Mouse (Mus musculus) embryonic facial prominence, embryonic 15.5 days (tissue): ENCODE measurements around the gene Ptprf. TPM values are rescaled to one million over a fixed set of nuclear protein-coding genes. Genes with fewer than 3 reads are reported as not detected.

ENCODE experiments used
- ATAC-seq: fragments of 200-750 bp; cut with Nextera tagmentation; 2 replicates; pipeline ENCODE4 v1.8.0; 2017; ENCODE audit warnings: low read depth, moderate TSS enrichment; ENCODE audit not compliant: insufficient number of reproducible peaks, low FRiP score, low TSS enrichment
- H3K27ac ChIP-seq: fragments of 300-500 bp; sonication (generic); replicated peaks from 2 replicates; pipeline ENCODE4 v1.5.1; 2015; ENCODE audit warnings: mild to moderate bottlenecking, inconsistent platforms
- H3K27me3 ChIP-seq: fragments of 300-500 bp; sonication (generic); 2 replicates; pipeline ENCODE4 v1.6.1; 2015; ENCODE audit warnings: inconsistent platforms
- H3K36me3 ChIP-seq: fragments of 300-500 bp; sonication (generic); 2 replicates; pipeline ENCODE4 v1.6.1; 2015; ENCODE audit warnings: mild to moderate bottlenecking, inconsistent platforms
- H3K4me1 ChIP-seq: fragments of 300-500 bp; sonication (generic); 2 replicates; pipeline ENCODE4 v1.6.1; 2015; ENCODE audit warnings: inconsistent platforms
- H3K4me2 ChIP-seq: fragments of 300-500 bp; sonication (generic); replicated peaks from 2 replicates; pipeline ENCODE4 v1.6.1; 2015; ENCODE audit warnings: mild to moderate bottlenecking, inconsistent platforms
- H3K4me3 ChIP-seq: fragments of 300-500 bp; sonication (generic); replicated peaks from 2 replicates; pipeline ENCODE4 v1.5.1; 2015; ENCODE audit warnings: mild to moderate bottlenecking, inconsistent platforms
- H3K9ac ChIP-seq: fragments of 300-500 bp; sonication (generic); 2 replicates; pipeline ENCODE4 v1.6.1; 2015; ENCODE audit warnings: inconsistent platforms
- H3K9me3 ChIP-seq: fragments of 300-500 bp; sonication (generic); replicated peaks from 2 replicates; pipeline ENCODE4 v1.6.1; 2016; ENCODE audit warnings: inconsistent platforms
- WGBS: fragments of 180-500 bp; shearing (Covaris S2); methylation state at CpG from one replicate; pipeline ENCODE4 v1.1.7; 2015; 5-methylcytosine and 5-hydroxymethylcytosine counted together
- polyA plus RNA-seq: library from polyadenylated mRNA; unstranded; fragments of >200 nt; fragmentation: Nextera tagmentation; extraction: Ambion mirVana; gene quantifications from 2 replicates; pipeline ENCODE4 v1.2.1, GENCODE M21; 2015

Gene Ptprf
- polyA plus RNA-seq, 1 experiment from 2014 or later, result 89.3 TPM

DNA sequence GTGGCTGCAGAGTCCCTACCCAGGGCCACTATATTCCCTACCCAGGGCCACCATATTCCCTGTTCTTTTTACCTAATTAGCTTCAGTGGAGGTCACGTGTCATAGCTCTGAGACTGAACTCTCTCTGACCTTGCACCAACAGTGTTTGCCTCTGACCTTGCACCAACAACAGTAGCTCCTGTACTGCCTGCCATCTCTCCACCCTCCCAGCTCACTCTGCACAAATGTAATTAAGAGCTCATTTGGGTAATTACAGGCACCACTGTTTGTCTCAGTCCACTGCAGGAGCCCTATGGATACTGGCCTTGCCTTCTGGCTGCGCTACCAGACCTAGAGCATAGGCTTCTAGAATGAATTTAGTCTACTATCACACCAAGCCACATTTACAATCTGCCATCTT lies 57.3 kb downstream of the Ptprf start:
- Histone ChIP-seq H3K4me2 (no peak overlapping the region), H3K4me3 (no peak overlapping the region), H3K27ac (no peak overlapping the region), H3K36me3 (peaks cover 90% of the 10 kb centered on the region), H3K9me3 (no peaks in the 10 kb centered on the region), H3K4me1 (peaks cover 16% of the 10 kb centered on the region), H3K9ac (no peak overlapping the region), H3K27me3 (no peaks in the 10 kb centered on the region)
- ATAC-seq, result no peak
- 77% methylated on average over 2 of the region's 2 CpGs for WGBS

GRCm38 (mm10) chr4:118231861-118232260 lies 59.3 kb downstream of the Ptprf start:
- Histone ChIP-seq H3K36me3 (peaks cover 93% of the 10 kb centered on the region), H3K27ac (no peak overlapping the region), H3K9ac (no peak overlapping the region), H3K4me2 (no peak overlapping the region), H3K4me1 (peaks cover 16% of the 10 kb centered on the region), H3K9me3 (no peaks in the 10 kb centered on the region), H3K4me3 (no peak overlapping the region), H3K27me3 (no peaks in the 10 kb centered on the region)
- 76% methylated on average over 6 of the region's 6 CpGs for WGBS
- no peak for ATAC-seq

DNA sequence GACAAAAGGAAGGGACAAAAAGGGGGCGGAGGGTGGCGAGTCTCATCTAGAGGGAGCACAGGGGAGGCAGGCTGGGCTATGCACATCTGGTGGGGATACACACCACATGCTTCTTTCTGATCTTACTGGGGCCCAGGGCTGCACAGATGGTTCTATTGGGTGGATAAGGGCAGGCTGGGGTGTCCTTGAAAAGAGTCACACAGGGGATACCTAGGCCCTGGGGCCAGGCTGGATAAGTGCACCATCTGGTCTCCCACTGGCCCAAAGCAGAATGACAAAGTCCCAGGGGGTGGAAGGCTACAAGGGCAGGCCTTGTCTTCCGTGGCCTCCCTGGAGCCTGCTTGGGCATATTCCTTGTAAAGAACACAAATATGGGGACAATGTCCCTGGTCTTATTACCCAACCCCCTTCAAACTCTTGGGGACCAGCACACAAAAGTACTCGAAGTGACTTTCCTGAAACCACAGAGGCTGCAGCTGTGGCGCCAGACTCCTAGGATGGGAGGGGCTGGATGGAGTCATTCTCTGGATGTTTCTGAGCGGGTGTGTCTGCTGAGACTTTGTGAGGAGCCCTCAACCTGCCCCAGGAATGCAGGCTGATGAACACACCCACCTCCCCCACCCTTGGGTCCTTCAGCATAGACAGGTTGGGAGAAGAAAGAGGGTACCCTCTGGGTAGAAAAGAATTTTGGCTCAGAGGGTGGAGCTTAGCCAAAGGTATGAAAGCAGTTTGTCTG lies 62.0 kb downstream of the Ptprf start:
- peaks cover 94% of the 10 kb centered on the region for H3K36me3 ChIP-seq
- 29% methylated on average over 6 of the region's 6 CpGs for WGBS
- H3K27ac ChIP-seq, result peak overlapping the region; percentile 72
- H3K9me3 ChIP-seq, result no peaks in the 10 kb centered on the region
- H3K4me2 ChIP-seq, result no peak overlapping the region
- no peak overlapping the region for H3K4me3 ChIP-seq
- peak; percentile 26; the same call in 1 of the 2 replicates for ATAC-seq
- H3K4me1 ChIP-seq, result peaks cover 16% of the 10 kb centered on the region
- no peak overlapping the region for H3K9ac ChIP-seq
- no peaks in the 10 kb centered on the region for H3K27me3 ChIP-seq

DNA sequence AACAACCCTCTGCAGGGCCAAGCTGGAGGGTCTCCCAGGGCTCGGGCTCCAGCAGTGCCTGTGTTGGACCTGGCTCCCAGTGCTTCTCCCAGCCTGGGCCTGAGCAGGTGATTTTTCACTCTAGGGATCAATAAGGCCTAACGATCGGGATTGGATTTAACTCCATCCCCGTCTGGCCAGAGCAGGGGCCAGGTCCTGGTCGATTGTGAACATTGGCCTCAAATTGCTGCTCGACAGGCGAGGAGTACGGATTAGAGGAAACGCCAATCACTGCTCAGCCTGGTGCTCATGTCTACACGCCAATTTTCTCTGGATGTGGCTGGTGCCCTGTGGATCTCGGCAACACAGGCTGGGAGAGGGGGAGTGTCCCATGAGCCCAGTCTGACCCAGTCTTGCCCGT lies 63.8 kb downstream of the Ptprf start:
- H3K27ac ChIP-seq, result no peak overlapping the region
- peaks cover 16% of the 10 kb centered on the region for H3K4me1 ChIP-seq
- no peaks in the 10 kb centered on the region for H3K27me3 ChIP-seq
- H3K4me2 ChIP-seq, result no peak overlapping the region
- H3K4me3 ChIP-seq, result no peak overlapping the region
- H3K36me3 ChIP-seq, result peaks cover 97% of the 10 kb centered on the region
- WGBS, result 78% methylated on average over 12 of the region's 12 CpGs
- no peak overlapping the region for H3K9ac ChIP-seq
- no peak for ATAC-seq
- no peaks in the 10 kb centered on the region for H3K9me3 ChIP-seq

- Histone ChIP-seq H3K9ac (no peak overlapping the region), H3K36me3 (peaks cover 99% of the 10 kb centered on the region), H3K9me3 (no peaks in the 10 kb centered on the region), H3K27me3 (no peaks in the 10 kb centered on the region), H3K4me3 (no peak overlapping the region), H3K4me2 (no peak overlapping the region), H3K4me1 (peaks cover 6% of the 10 kb centered on the region; the same call in 1 of the 2 replicates), H3K27ac (no peak overlapping the region)
- 70% methylated on average over 7 of the region's 7 CpGs for WGBS
- no peak for ATAC-seq
Measured at GRCm38 (mm10) chr4:118221261-118221660, 69.9 kb downstream of the Ptprf start.

DNA sequence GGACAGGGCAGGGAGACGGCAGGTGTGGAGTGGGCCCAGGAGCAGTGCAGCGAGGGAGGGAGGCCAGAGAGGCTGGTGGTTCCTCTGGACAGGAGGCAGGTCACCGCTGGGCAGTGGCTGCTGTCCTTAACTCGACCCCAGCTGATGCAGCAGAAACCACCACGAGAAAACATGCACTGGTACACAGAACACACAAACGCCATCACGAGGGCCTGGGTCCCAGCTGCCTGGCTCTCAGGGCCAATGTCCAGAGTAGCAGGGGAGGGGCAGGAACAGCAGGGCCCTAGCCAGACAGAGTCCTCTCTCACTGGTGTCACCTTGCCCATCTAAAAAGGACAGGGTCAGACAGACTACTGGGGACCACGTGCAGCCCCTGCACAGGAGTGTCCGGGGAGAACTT lies 70.4 kb downstream of the Ptprf start:
- no peak overlapping the region for H3K27ac ChIP-seq
- H3K36me3 ChIP-seq, result peaks cover 99% of the 10 kb centered on the region
- 80% methylated on average over 9 of the region's 9 CpGs for WGBS
- ATAC-seq, result no peak
- H3K4me2 ChIP-seq, result no peak overlapping the region
- peaks cover 6% of the 10 kb centered on the region; the same call in 1 of the 2 replicates for H3K4me1 ChIP-seq
- H3K9ac ChIP-seq, result no peak overlapping the region
- no peaks in the 10 kb centered on the region for H3K9me3 ChIP-seq
- no peaks in the 10 kb centered on the region for H3K27me3 ChIP-seq
- H3K4me3 ChIP-seq, result no peak overlapping the region

DNA sequence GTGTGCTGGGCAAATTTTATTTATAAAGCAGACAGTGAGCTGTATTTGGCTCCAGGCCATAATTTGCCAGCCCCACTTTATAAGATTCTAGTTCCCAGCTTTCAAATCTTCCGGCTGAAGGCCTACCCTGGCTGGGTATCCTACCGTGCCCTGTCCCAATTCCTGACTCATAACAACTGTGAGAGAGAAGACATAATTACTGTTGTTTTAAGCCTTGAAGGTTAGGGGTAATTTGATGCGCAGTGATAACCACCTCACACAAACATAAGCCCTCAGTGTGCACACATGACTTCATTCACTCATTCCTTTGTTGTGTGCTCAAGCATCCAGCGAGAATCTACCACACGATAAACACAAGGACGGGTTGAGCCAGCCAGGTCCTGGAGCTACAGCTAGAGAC lies 71.7 kb downstream of the Ptprf start:
- H3K4me2 ChIP-seq, result no peak overlapping the region
- no peaks in the 10 kb centered on the region for H3K9me3 ChIP-seq
- ATAC-seq, result no peak
- peaks cover 99% of the 10 kb centered on the region for H3K36me3 ChIP-seq
- no peak overlapping the region for H3K4me3 ChIP-seq
- peaks cover 6% of the 10 kb centered on the region; the same call in 1 of the 2 replicates for H3K4me1 ChIP-seq
- no peak overlapping the region for H3K9ac ChIP-seq
- no peaks in the 10 kb centered on the region for H3K27me3 ChIP-seq
- H3K27ac ChIP-seq, result no peak overlapping the region
- 80% methylated on average over 6 of the region's 6 CpGs for WGBS

GRCm38 (mm10) chr4:118218521-118218920 lies 72.7 kb downstream of the Ptprf start:
- Histone ChIP-seq H3K4me3 (no peak overlapping the region), H3K27me3 (no peaks in the 10 kb centered on the region), H3K27ac (no peak overlapping the region), H3K9me3 (no peaks in the 10 kb centered on the region), H3K9ac (no peak overlapping the region), H3K4me2 (no peak overlapping the region), H3K4me1 (peaks cover 6% of the 10 kb centered on the region; the same call in 1 of the 2 replicates), H3K36me3 (peaks cover 99% of the 10 kb centered on the region)
- ATAC-seq, result no peak
- whole genome bisulfite sequencing, result 88% methylated on average over 5 of the region's 5 CpGs

DNA sequence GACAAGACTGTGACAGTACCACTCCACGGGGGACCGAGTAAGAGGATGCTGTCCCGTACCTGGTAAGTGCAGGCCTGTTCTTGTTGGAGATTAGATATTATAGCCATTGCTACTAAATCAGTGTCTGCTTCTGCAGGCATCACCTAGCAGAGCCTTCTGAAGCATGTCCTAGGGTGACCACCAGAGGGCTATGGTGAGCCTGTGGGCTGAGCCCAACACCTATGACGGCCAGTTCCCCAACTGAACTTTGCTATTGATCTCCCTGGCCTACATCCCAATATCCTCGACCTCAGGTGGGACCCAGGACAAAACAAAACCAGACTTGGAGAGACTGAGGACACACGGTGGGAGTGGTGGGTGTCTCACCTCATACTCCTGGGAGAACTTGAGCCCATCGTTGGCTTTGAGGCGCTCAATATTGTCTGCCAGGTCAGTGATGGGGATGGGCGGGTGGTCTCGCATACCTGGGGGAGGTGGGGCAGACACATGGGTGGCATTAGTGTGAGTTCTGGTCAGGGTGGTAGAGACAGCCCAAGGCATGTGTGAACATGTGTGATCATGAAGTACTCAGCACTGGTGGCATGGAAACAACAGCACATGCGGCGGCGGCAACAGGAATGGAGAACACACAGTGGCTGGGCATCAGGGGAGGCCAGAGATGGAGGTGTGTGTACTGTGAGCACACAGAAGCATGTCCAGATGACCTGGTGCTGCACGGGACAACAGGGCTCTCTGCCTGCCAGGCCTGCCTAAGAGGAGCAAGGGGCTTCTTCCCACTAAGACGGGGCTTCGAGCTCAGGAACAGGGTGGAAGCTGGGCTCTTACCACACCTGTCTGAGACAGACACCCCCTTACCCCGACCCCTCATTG lies 74.2 kb downstream of the Ptprf start:
- Histone ChIP-seq H3K27ac (no peak overlapping the region), H3K27me3 (no peaks in the 10 kb centered on the region), H3K9ac (no peak overlapping the region), H3K9me3 (no peaks in the 10 kb centered on the region), H3K4me3 (no peak overlapping the region), H3K4me1 (peaks cover 6% of the 10 kb centered on the region; the same call in 1 of the 2 replicates), H3K4me2 (no peak overlapping the region), H3K36me3 (peaks cover 99% of the 10 kb centered on the region)
- WGBS, result 80% methylated on average over 17 of the region's 17 CpGs
- peak; percentile 26; the same call in 1 of the 2 replicates for ATAC-seq

DNA sequence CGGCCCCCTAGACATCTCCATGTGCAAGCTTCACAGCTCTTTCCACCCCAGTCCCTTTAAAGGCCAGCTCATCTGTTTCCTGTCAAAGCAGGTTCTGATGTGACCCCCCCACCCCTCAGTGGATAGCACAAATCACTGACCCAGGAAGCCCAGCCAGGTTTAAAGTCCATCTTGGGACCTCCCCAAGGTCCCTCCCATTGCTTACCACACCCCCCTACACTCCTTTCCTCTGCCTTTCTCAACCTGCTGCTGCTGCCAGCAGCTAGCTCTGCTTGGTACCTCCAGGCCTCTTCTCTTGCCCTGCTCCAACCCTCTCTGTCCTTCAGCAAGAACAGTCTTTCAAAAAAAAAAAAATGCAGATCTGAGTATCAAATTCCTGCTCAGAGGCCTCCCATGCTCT lies 76.3 kb downstream of the Ptprf start:
- ATAC-seq, result no peak
- Histone ChIP-seq H3K4me3 (no peak overlapping the region), H3K4me1 (no peaks in the 10 kb centered on the region), H3K4me2 (no peak overlapping the region), H3K9me3 (no peaks in the 10 kb centered on the region), H3K27ac (no peak overlapping the region), H3K9ac (no peak overlapping the region), H3K36me3 (peaks cover 99% of the 10 kb centered on the region), H3K27me3 (no peaks in the 10 kb centered on the region)
- WGBS, result 93% methylated on average over 1 of the region's 1 CpGs

DNA sequence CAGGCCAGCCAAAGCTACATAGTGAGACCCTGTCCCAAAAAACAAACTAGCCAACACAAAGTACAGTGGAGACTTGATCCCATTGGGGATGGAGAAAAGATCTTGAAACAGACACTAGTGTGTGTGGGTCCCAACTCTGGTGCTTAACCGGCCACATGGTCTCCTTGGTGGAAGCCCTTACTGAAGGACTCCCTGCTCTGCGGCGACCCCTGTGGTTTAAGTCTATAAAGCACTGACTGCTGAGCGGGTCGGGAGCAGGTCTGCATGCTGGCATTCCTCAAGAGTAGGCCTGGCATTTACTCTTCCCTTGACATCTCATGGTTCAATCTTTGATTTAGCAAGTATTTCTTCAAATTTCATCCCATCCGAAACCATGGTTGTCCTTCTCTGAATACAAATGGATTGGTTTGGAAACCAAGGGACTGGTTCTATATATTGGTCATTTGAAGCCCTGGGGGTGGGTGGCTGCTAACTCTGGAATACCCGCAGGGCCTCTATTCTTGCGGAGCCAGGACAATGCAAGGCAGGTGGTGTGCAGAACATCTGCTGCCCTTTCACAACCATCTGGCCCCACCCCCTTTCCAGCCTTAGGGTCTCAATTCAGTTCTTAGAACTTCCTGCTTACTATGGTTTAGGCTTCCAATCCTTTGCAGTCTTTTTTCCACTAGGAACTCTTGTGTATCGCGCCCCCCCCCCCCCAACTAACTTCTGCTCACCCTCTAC lies 84.1 kb downstream of the Ptprf start:
- no peak overlapping the region for H3K9ac ChIP-seq
- no peak overlapping the region for H3K27ac ChIP-seq
- peaks cover 13% of the 10 kb centered on the region for H3K4me1 ChIP-seq
- no peak overlapping the region for H3K4me2 ChIP-seq
- 57% methylated on average over 10 of the region's 10 CpGs for WGBS
- H3K36me3 ChIP-seq, result peaks cover 44% of the 10 kb centered on the region
- no peaks in the 10 kb centered on the region for H3K27me3 ChIP-seq
- no peaks in the 10 kb centered on the region for H3K9me3 ChIP-seq
- ATAC-seq, result no peak
- H3K4me3 ChIP-seq, result no peak overlapping the region
